Mouse (Mus musculus) liver, adult 2 months (tissue): ENCODE data around the gene Bbc3.

ENCODE experiments used
- CTCF ChIP-seq: fragments of 200-500 bp; IDR thresholded peaks from 2 replicates; pipeline ENCODE4 v1.5.1; 2011; ENCODE audit warnings: low read depth, low read length, control low read depth
- POLR2A ChIP-seq: fragments of 200-500 bp; IDR thresholded peaks from 2 replicates; pipeline ENCODE4 v1.6.1; 2011; ENCODE audit warnings: low read length, control low read depth; ENCODE audit not compliant: insufficient read depth; ENCODE audit errors: extremely low read depth

DNA sequence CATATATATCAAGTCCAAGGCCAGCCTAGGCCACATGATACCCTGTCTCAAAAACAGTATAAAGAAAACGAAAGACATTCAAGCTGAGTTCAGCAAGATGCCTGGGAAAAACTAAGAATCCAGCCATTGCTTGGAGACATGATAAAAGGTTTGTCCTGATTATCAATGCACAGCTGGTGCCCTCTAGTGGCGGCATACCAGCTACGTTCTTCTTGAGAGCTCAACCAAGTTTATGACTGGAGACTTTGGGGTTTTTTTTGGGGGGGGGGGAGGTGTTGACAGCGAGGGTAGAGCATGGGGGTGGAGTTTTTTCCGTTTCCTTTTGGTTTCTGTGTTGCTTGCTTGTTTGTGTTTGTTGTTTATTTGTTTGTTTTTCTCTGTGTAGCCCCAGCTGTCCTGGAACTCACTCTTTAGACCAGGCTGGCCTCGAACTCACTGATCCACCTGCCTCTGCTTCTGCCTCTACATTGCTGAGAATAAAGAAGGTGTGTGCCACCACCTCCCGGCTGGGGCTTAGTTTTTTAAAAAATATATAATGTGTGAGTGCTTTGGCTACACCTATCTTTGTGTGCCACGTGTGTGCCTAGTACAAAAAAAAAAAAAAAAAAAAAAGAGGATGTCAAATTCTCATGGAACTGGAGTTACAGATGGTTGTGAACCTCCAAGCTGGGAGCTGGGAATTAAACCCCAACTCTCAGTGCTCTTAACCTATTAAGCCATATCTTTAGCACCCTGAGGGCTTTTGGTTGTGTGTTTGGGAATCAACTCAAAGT lies 45.0 kb upstream of the Bbc3 start:
- TF ChIP-seq CTCF, result peak; percentile 62
- no peak for TF ChIP-seq POLR2A
